Comparison of ENCODE assay signal across 9 mouse cellular contexts in genomic region chr3:87770280-87770679, GRCm38 (mm10). TPM values are rescaled to one million over a fixed set of nuclear protein-coding genes. Genes with fewer than 3 reads are reported as not detected.
A peak's percentile ranks its signal among the peaks of the same experiment; 100 is the strongest.
DNase-seq lines count a peak whose midpoint lies in the region; ATAC-seq and TF ChIP-seq lines count a peak whose summit lies in the region.
"Had no signal": no experiment of that assay in that cellular context is flagged by ENCODE, and none has a peak within 500 bp of the region (broad histone marks: within the 10 kb centered on the region; RNA-seq: fewer than 3 reads in every experiment).

No protein-coding gene starts in this region.

- no peak overlapping the region for H3K4me2 ChIP-seq in hindbrain, postnatal 0 days (ENCODE audit: low read depth, low read length)
- H3K4me2 ChIP-seq in hindbrain, embryonic 16.5 days (ENCODE audit: low read length) = no peak overlapping the region
- H3K4me2 ChIP-seq: limb, embryonic 12.5 days had no signal

- no peak overlapping the region for H3K27ac ChIP-seq in hindbrain, postnatal 0 days
- no peak overlapping the region for H3K27ac ChIP-seq in hindbrain, embryonic 16.5 days (ENCODE audit: low read depth, low read length)
- H3K27ac ChIP-seq in limb, embryonic 10.5 days = no peak overlapping the region
- no peak overlapping the region for H3K27ac ChIP-seq in spleen, adult 2 months (ENCODE audit: insufficient read depth, low read length)
- H3K27ac ChIP-seq: limb, embryonic 12.5 days had no signal

- H3K4me3 ChIP-seq in hindbrain, postnatal 0 days (ENCODE audit: low read length) = no peak overlapping the region
- H3K4me3 ChIP-seq in hindbrain, embryonic 16.5 days (ENCODE audit: low read length) = no peak overlapping the region
- no peak overlapping the region for H3K4me3 ChIP-seq in limb, embryonic 10.5 days
- H3K4me3 ChIP-seq in spleen, adult 2 months (ENCODE audit: extremely low read depth, insufficient read depth, insufficient read length) = no peak overlapping the region
- H3K4me3 ChIP-seq: limb, embryonic 12.5 days had no signal

- peak; percentile 82 for DNase-seq in hindbrain, postnatal 0 days (ENCODE audit: low spot score)
- DNase-seq in A20 (ENCODE audit: low read depth, low spot score) (peak; percentile 72), ES-CJ7 (ENCODE audit: low read depth, low spot score) (peak; percentile 61)
- peak; percentile 42 to 61 for DNase-seq in cerebellum, postnatal 36 days
- DNase-seq in limb, embryonic 10.5 days (ENCODE audit: low spot score) = peak; percentile 66
- DNase-seq in spleen, adult 2 months (ENCODE audit: low read depth in 1 of 2, low spot score in 2 of 2) = peak; percentile 40 to 57
- DNase-seq in yolk sac, embryonic 10.5 days (ENCODE audit: low spot score) = no peak

- no peaks in the 10 kb centered on the region for H3K9me3 ChIP-seq in hindbrain, postnatal 0 days (ENCODE audit: low read length)
- no peaks in the 10 kb centered on the region for H3K9me3 ChIP-seq in hindbrain, embryonic 16.5 days (ENCODE audit: control insufficient read depth, low read length)
- H3K9me3 ChIP-seq in limb, embryonic 10.5 days (replicated peaks) = no peaks in the 10 kb centered on the region
- H3K9me3 ChIP-seq: limb, embryonic 12.5 days had no signal

- TF ChIP-seq POLR2A in spleen, adult 2 months (IDR thresholded peaks at IDR 0.05; ENCODE audit: low read depth, low read length) = no peak

- ATAC-seq in hindbrain, postnatal 0 days = no peak
- ATAC-seq in hindbrain, embryonic 16.5 days = no peak

- H3K36me3 ChIP-seq in hindbrain, postnatal 0 days (ENCODE audit: insufficient read depth, low read length) = no peaks in the 10 kb centered on the region
- no peaks in the 10 kb centered on the region for H3K36me3 ChIP-seq in hindbrain, embryonic 16.5 days (ENCODE audit: control insufficient read depth, insufficient read depth, low read length)
- H3K36me3 ChIP-seq in limb, embryonic 10.5 days = no peaks in the 10 kb centered on the region
- H3K36me3 ChIP-seq in spleen, adult 2 months (ENCODE audit: control insufficient read depth, insufficient read depth, low read length) = no peaks in the 10 kb centered on the region
- H3K36me3 ChIP-seq: limb, embryonic 12.5 days had no signal

- no peaks in the 10 kb centered on the region for H3K4me1 ChIP-seq in hindbrain, postnatal 0 days (ENCODE audit: insufficient read depth, low read length)
- peaks cover 3% of the 10 kb centered on the region for H3K4me1 ChIP-seq in hindbrain, embryonic 16.5 days (ENCODE audit: control insufficient read depth, insufficient read depth, low read depth, low read length)
- peaks cover 39% of the 10 kb centered on the region for H3K4me1 ChIP-seq in limb, embryonic 10.5 days
- H3K4me1 ChIP-seq in spleen, adult 2 months (ENCODE audit: control insufficient read depth, insufficient read depth, insufficient read length) = peaks cover 18% of the 10 kb centered on the region; the same call in 1 of the 2 replicates

- WGBS in hindbrain, postnatal 0 days = 0% methylated on average over 4 of the region's 4 CpGs
- WGBS in hindbrain, embryonic 16.5 days = 1% methylated on average over 4 of the region's 4 CpGs
- 0% methylated on average over 4 of the region's 4 CpGs for WGBS in limb, embryonic 10.5 days
- WGBS in spleen, adult 2 months = under 1% methylated on average over 4 of the region's 4 CpGs

- TF ChIP-seq CTCF in hindbrain, postnatal 0 days (IDR thresholded peaks at IDR 0.05; ENCODE audit: low read depth) = peak; percentile 92
- TF ChIP-seq CTCF in spleen, adult 2 months (IDR thresholded peaks at IDR 0.05; ENCODE audit: extremely low read depth, insufficient read depth, insufficient read length, insufficient replicate concordance) = peak; percentile 57; the same call in 1 of the 2 replicates

- H3K27me3 ChIP-seq in hindbrain, postnatal 0 days (ENCODE audit: insufficient read depth, low read length) = peaks cover 4% of the 10 kb centered on the region; the same call in 1 of the 2 replicates
- H3K27me3 ChIP-seq in hindbrain, embryonic 16.5 days (replicated peaks; ENCODE audit: control insufficient read depth, insufficient read depth, low read length) = peaks cover 4% of the 10 kb centered on the region
- peaks cover 59% of the 10 kb centered on the region for H3K27me3 ChIP-seq in limb, embryonic 10.5 days (ENCODE audit: low read depth, poor library complexity, severe bottlenecking)
- H3K27me3 ChIP-seq in spleen, adult 2 months (ENCODE audit: control insufficient read depth, insufficient read depth, low read length) = no peaks in the 10 kb centered on the region

- no peak overlapping the region for H3K9ac ChIP-seq in hindbrain, postnatal 0 days (replicated peaks; ENCODE audit: low read length)
- no peak overlapping the region for H3K9ac ChIP-seq in hindbrain, embryonic 16.5 days (ENCODE audit: low read depth, low read length)
- H3K9ac ChIP-seq: limb, embryonic 12.5 days had no signal

RNA-seq across cellular contexts. Expression of gene Lrrc71, which starts 21.9 kb away (rescaled TPM):
- total RNA-seq in hindbrain, postnatal 0 days (2014; rRNA removed) = 0.40 and 4.4 TPM in 2 replicates
- polyA plus RNA-seq in hindbrain, postnatal 0 days (2015; fragmentation: Nextera tagmentation; extraction: Ambion mirVana) = 0.77 and 1.2 TPM in 2 replicates
- polyA plus RNA-seq in hindbrain, embryonic 16.5 days (2015; fragmentation: Nextera tagmentation; extraction: Ambion mirVana) = 0.67 and 0.80 TPM in 2 replicates
- 0.31 and 0.43 TPM in 2 replicates for polyA plus RNA-seq in limb, embryonic 10.5 days (2016; fragmentation: Nextera tagmentation; extraction: Ambion mirVana)
- 0.09 and 0.25 TPM in 2 replicates for polyA plus RNA-seq in spleen, adult 2 months (2012; rRNA removed)

RNA-seq across cellular contexts. Expression of gene Ntrk1, which starts 24.7 kb away (rescaled TPM):
- total RNA-seq in hindbrain, postnatal 0 days (2014; rRNA removed) = 3.2 and 4.8 TPM in 2 replicates
- 5.2 and 5.4 TPM in 2 replicates for polyA plus RNA-seq in hindbrain, postnatal 0 days (2015; fragmentation: Nextera tagmentation; extraction: Ambion mirVana)
- 6.6 and 7.3 TPM in 2 replicates for polyA plus RNA-seq in hindbrain, embryonic 16.5 days (2015; fragmentation: Nextera tagmentation; extraction: Ambion mirVana)
- polyA plus RNA-seq in limb, embryonic 10.5 days (2016; fragmentation: Nextera tagmentation; extraction: Ambion mirVana) = 0.28 and 0.29 TPM in 2 replicates
- polyA plus RNA-seq in spleen, adult 2 months (2012; rRNA removed) = 0.09 and 0.14 TPM in 2 replicates

RNA-seq across cellular contexts. Expression of gene Insrr, which starts 26.5 kb away (rescaled TPM):
- 0.78 and 0.90 TPM in 2 replicates for total RNA-seq in hindbrain, postnatal 0 days (2014; rRNA removed)
- 0.33 and 0.44 TPM in 2 replicates for polyA plus RNA-seq in hindbrain, postnatal 0 days (2015; fragmentation: Nextera tagmentation; extraction: Ambion mirVana)
- polyA plus RNA-seq in hindbrain, embryonic 16.5 days (2015; fragmentation: Nextera tagmentation; extraction: Ambion mirVana) = 0.49 and 0.85 TPM in 2 replicates
- 0.05 and 0.16 TPM in 2 replicates for polyA plus RNA-seq in limb, embryonic 10.5 days (2016; fragmentation: Nextera tagmentation; extraction: Ambion mirVana)
- polyA plus RNA-seq in spleen, adult 2 months (2012; rRNA removed) = 0.25 and 0.42 TPM in 2 replicates

RNA-seq across cellular contexts. Expression of gene Pear1, which starts 53.8 kb away (rescaled TPM):
- total RNA-seq in hindbrain, postnatal 0 days (2014; rRNA removed) = 19.4 and 22.7 TPM in 2 replicates
- polyA plus RNA-seq in hindbrain, postnatal 0 days (2015; fragmentation: Nextera tagmentation; extraction: Ambion mirVana) = 6.4 and 7.4 TPM in 2 replicates
- polyA plus RNA-seq in hindbrain, embryonic 16.5 days (2015; fragmentation: Nextera tagmentation; extraction: Ambion mirVana) = 8.4 and 10.6 TPM in 2 replicates
- polyA plus RNA-seq in limb, embryonic 10.5 days (2016; fragmentation: Nextera tagmentation; extraction: Ambion mirVana) = 13.8 and 17.7 TPM in 2 replicates
- 63.8 and 65.8 TPM in 2 replicates for polyA plus RNA-seq in spleen, adult 2 months (2012; rRNA removed)
